Mouse (Mus musculus) MEL (cell line): Measurements from ENCODE around the gene Mrps36. TPM values are rescaled to one million over a fixed set of nuclear protein-coding genes. Genes with fewer than 3 reads are reported as not detected.
"Not testable (repeated sequence)": the region's sequence is repeated elsewhere in the genome, so short reads cannot be mapped to it uniquely, and the experiment has no call there.

Source experiments
- DNase-seq: peaks from one replicate; pipeline ENCODE4 v3.0.0; 2011; ENCODE audit warnings: low read depth, low spot score
- H3K27ac ChIP-seq: 2 replicates; pipeline ENCODE4 v1.5.1; 2012; ENCODE audit warnings: low read depth, mild to moderate bottlenecking, control low read depth, low read length, moderate library complexity; ENCODE audit not compliant: control insufficient read depth
- H3K27me3 ChIP-seq, 2 experiments: fragments of 150-350 bp in 1 of 2; sonication (generic) in 1 of 2; 2 replicates each; pipeline ENCODE4 v1.6.1; 2012; ENCODE audit warnings: low read length in 2 of 2, mild to moderate bottlenecking in 2 of 2, improper control_type of control experiment in 1 of 2, moderate library complexity in 1 of 2; ENCODE audit not compliant: insufficient read depth in 2 of 2, control insufficient read depth in 1 of 2
- H3K36me3 ChIP-seq, 2 experiments: 2 replicates each; pipeline ENCODE4 v1.6.1; 2012 to 2014; ENCODE audit warnings: low read length in 2 of 2, improper control_type of control experiment in 1 of 2, inconsistent platforms in 1 of 2, mild to moderate bottlenecking in 1 of 2; ENCODE audit not compliant: insufficient read depth in 2 of 2, control insufficient read depth in 1 of 2
- H3K4me1 ChIP-seq, 2 experiments: fragments of 150-350 bp in 1 of 2; sonication (generic) in 1 of 2; 2 replicates each; pipeline ENCODE4 v1.6.1; 2012; ENCODE audit warnings: low read length in 2 of 2, improper control_type of control experiment in 1 of 2, mild to moderate bottlenecking in 1 of 2; ENCODE audit not compliant: insufficient read depth in 2 of 2, control insufficient read depth in 1 of 2
- H3K4me3 ChIP-seq, 2 experiments: fragments of 150-350 bp in 1 of 2; sonication (generic) in 1 of 2; 2 replicates each; pipeline ENCODE4 v1.5.1; 2012; ENCODE audit warnings: low read depth in 2 of 2, low read length in 2 of 2, mild to moderate bottlenecking in 2 of 2, moderate library complexity in 2 of 2, control low read depth in 1 of 2, improper control_type of control experiment in 1 of 2; ENCODE audit not compliant: control insufficient read depth in 1 of 2, insufficient read depth in 1 of 2
- H3K79me2 ChIP-seq: 2 replicates; pipeline ENCODE4 v1.6.1; 2012; ENCODE audit warnings: mild to moderate bottlenecking, low read length, moderate library complexity; ENCODE audit not compliant: control insufficient read depth, poor library complexity, insufficient read depth
- H3K9ac ChIP-seq: 2 replicates; pipeline ENCODE4 v1.6.1; 2012; ENCODE audit warnings: low read depth, mild to moderate bottlenecking, control low read depth, low read length, moderate library complexity; ENCODE audit not compliant: control insufficient read depth, poor library complexity, severe bottlenecking
- H3K9me3 ChIP-seq: fragments of 150-350 bp; sonication (generic); replicated peaks from 2 replicates; pipeline ENCODE4 v1.6.1; 2012; ENCODE audit warnings: mild to moderate bottlenecking, low read length, improper control_type of control experiment, moderate library complexity; ENCODE audit not compliant: insufficient read depth
- CHD2 ChIP-seq: IDR thresholded peaks from 2 replicates; pipeline ENCODE4 v1.6.1; 2011; ENCODE audit warnings: low read length, improper control_type of control experiment
- CTCF ChIP-seq, 3 experiments: IDR thresholded peaks in 2 of 3; conservative IDR thresholded peaks in 1 of 3; 2 replicates each; pipeline ENCODE4 v1.5.1; 2011 to 2012; ENCODE audit warnings: low read length in 3 of 3, low read depth in 2 of 3, mild to moderate bottlenecking in 2 of 3, improper control_type of control experiment in 1 of 3, inconsistent platforms in 1 of 3, mixed read lengths in 1 of 3, moderate library complexity in 1 of 3; ENCODE audit not compliant: control insufficient read depth in 1 of 3, insufficient read depth in 1 of 3, poor library complexity in 1 of 3, severe bottlenecking in 1 of 3
- EP300 ChIP-seq, 2 experiments: IDR thresholded peaks; 2 replicates each; pipeline ENCODE4 v1.6.1; 2011; ENCODE audit warnings: improper control_type of control experiment in 2 of 2, low read length in 2 of 2, low read depth in 1 of 2, mild to moderate bottlenecking in 1 of 2
- ETS1 ChIP-seq: IDR thresholded peaks from 2 replicates; pipeline ENCODE4 v1.6.1; 2012; ENCODE audit warnings: low read depth, mild to moderate bottlenecking, inconsistent platforms, low read length, improper control_type of control experiment, moderate library complexity
- GATA1 ChIP-seq: IDR thresholded peaks from 2 replicates; pipeline ENCODE4 v1.6.1; 2011; ENCODE audit warnings: low read depth, low read length, improper control_type of control experiment
- MAZ ChIP-seq: IDR thresholded peaks from 2 replicates; pipeline ENCODE4 v1.6.1; 2012; ENCODE audit warnings: low read depth, mild to moderate bottlenecking, inconsistent platforms, low read length, improper control_type of control experiment
- MYB ChIP-seq: IDR thresholded peaks from 2 replicates; pipeline ENCODE4 v1.6.1; 2011; ENCODE audit warnings: mild to moderate bottlenecking, low read depth, low read length, improper control_type of control experiment
- RCOR1 ChIP-seq: IDR thresholded peaks from 2 replicates; pipeline ENCODE4 v1.6.1; 2012; ENCODE audit warnings: low read depth, mild to moderate bottlenecking, inconsistent platforms, low read length, improper control_type of control experiment
- TAL1 ChIP-seq: IDR thresholded peaks from 2 replicates; pipeline ENCODE4 v1.6.1; 2012; ENCODE audit warnings: mild to moderate bottlenecking, inconsistent platforms, low read length, moderate library complexity, mixed read lengths
- TBP ChIP-seq: IDR thresholded peaks from 2 replicates; pipeline ENCODE4 v1.8.0; 2011; ENCODE audit warnings: low read depth, low read length, improper control_type of control experiment
- TCF12 ChIP-seq: IDR thresholded peaks from 2 replicates; pipeline ENCODE4 v1.6.1; 2014; ENCODE audit warnings: low read depth, mild to moderate bottlenecking, inconsistent platforms, low read length, improper control_type of control experiment, moderate library complexity
- ZMIZ1 ChIP-seq: IDR thresholded peaks from 2 replicates; pipeline ENCODE4 v1.6.1; 2012; ENCODE audit warnings: low read depth, mild to moderate bottlenecking, inconsistent platforms, low read length, improper control_type of control experiment, moderate library complexity
- polyA plus RNA-seq, 2 experiments: library from polyadenylated mRNA; stranded (reverse) in 1 of 2; unstranded in 1 of 2; fragments of >175 nt in 1 of 2; fragments of >200 nt in 1 of 2; gene quantifications; 2 replicates each; pipeline versions ENCODE4 v1.2.1 to v1.2.4; 2012; ENCODE audit warnings: low replicate concordance in 2 of 2, low read depth in 1 of 2; ENCODE audit not compliant: insufficient read length in 2 of 2, insufficient read depth in 1 of 2, missing spikeins in 1 of 2
- total RNA-seq: library from RNA; depleted of rRNA; stranded (reverse); fragments of 300-350 nt; gene quantifications from 2 replicates; pipeline ENCODE4 v1.2.3, GENCODE M21; 2012

Mrps36 gene
- total and polyA plus RNA-seq, 3 experiments: 73.1 to 91.1 TPM; not detected in 1

DNA sequence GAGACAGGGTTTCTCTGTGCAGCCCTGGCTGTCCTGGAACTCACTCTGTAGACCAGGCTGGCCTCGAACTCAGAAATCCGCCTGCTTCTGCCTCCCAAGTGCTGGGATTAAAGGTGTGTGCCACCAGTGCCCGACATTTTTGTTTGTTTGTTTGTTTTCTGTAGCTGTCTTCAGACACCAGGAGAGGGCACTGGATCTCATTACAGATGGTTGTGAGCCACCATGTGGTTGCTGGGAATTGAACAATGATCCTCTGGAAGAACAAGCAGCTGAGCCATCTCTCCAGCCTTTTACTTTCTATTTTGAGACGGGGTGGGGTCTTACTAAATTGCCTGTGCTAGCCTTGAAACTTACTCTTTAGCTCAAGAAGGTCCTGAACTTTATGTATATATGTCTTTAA is 15.9 kb downstream of the Mrps36 start:
- peaks cover 12 to 20% of the 10 kb centered on the region in 2 experiments for H3K4me1 ChIP-seq
- not testable (repeated sequence) for H3K27me3 ChIP-seq, H3K4me3 ChIP-seq
- peak in 1 of 3 experiments; percentile 17; a peak in 2 of 6 replicates for TF ChIP-seq CTCF (IDR thresholded peaks at IDR 0.05 in 2 of 3, conservative IDR thresholded peaks at IDR 0.05 in 1 of 3; ENCODE audit: control insufficient read depth in 1 of 3, insufficient read depth in 1 of 3, low read depth in 2 of 3, low read length in 3 of 3, poor library complexity in 1 of 3, severe bottlenecking in 1 of 3)
- TF ChIP-seq, all 39 proteins: peak for 1; not testable (repeated sequence) for 38
- Histone ChIP-seq H3K36me3 (peaks cover 2 to 46% of the 10 kb centered on the region in 2 experiments), H3K79me2 (peaks cover 44% of the 10 kb centered on the region)
- DNase-seq, H3K9me3 ChIP-seq, H3K9ac ChIP-seq, H3K27ac ChIP-seq: not testable (repeated sequence)

DNA sequence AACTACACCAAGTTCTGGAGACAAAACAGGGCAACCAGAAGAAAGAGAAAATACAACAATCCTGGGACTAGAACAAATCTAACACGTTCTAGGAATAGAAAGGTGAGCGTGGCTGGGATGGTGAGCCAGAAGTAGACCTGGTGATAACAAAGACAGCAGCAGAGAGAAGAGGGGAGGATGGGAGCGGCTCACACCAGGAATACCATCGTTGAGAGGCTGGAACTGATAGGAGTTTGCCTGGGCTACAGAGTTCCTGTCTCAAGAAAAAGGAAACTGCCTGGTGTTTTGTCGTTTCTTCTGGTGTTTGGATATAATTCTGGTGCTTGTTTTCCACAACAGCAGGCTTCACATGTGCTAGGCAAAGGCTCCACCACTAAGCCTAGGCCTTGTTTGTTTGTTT is 16.4 kb downstream of the Mrps36 start:
- Histone ChIP-seq H3K27me3 (no peaks in the 10 kb centered on the region), H3K4me1 (peaks cover 12 to 20% of the 10 kb centered on the region in 2 experiments)

DNA sequence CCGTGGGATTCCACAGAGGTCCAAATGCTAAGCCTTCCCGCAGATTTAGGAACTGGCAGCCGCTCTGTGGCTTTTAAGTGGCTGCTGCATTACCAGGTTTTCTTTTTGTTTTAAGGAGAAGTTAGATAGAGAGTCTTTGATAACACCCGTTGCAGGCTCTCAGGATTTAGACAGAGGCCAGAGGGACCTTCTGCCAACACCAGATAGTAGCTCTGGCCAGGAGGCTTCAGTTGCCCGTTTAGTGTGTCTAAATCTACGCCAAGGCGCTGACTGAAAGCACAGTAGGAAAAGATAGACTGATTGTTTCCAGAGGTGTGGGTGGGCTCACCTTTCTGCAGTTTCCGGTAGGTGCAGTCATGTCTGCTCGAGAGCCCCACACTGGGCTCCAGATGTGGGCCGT is 19.3 kb downstream of the Mrps36 start:
- H3K36me3 ChIP-seq: peaks cover 8 to 44% of the 10 kb centered on the region in 2 experiments
- peak overlapping the region; percentile 21; the same call in 1 of the 2 replicates for H3K9ac ChIP-seq
- H3K27me3 ChIP-seq: no peaks in the 10 kb centered on the region
- peak; percentile 90 for TF ChIP-seq TCF12
- peak; percentile 90 for TF ChIP-seq GATA1
- no peak for TF ChIP-seq CHD2
- 0 out of 2 replicates have a peak, but pooled peaks have one; percentile 30 for TF ChIP-seq ETS1
- TF ChIP-seq EP300 (IDR thresholded peaks at IDR 0.05; ENCODE audit: low read depth in 1 of 2, low read length in 2 of 2): peak; percentile 77 to 87
- peak; percentile 93 for TF ChIP-seq TAL1
- TF ChIP-seq TBP: peak; percentile 69
- TF ChIP-seq CTCF (IDR thresholded peaks at IDR 0.05 in 2 of 3, conservative IDR thresholded peaks at IDR 0.05 in 1 of 3; ENCODE audit: control insufficient read depth in 1 of 3, insufficient read depth in 1 of 3, low read depth in 2 of 3, low read length in 3 of 3, poor library complexity in 1 of 3, severe bottlenecking in 1 of 3): no peak
- peak; percentile 48; the same call in 1 of the 2 replicates for TF ChIP-seq MYB
- peak; percentile 91 for TF ChIP-seq RCOR1
- H3K9me3 ChIP-seq: no peaks in the 10 kb centered on the region
- peaks cover 12 to 20% of the 10 kb centered on the region in 2 experiments for H3K4me1 ChIP-seq
- peak overlapping the region in 1 of 2 experiments; percentile 5; a peak in 1 of 4 replicates for H3K4me3 ChIP-seq
- H3K79me2 ChIP-seq: peaks cover 44% of the 10 kb centered on the region
- H3K27ac ChIP-seq: peak overlapping the region; percentile 71
- DNase-seq: peak; percentile 84

More for the DNA sequence above, 16.4 kb downstream of the Mrps36 start:
- H3K4me3 ChIP-seq: no peak overlapping the region
- H3K9me3 ChIP-seq: no peaks in the 10 kb centered on the region
- TF ChIP-seq CTCF (IDR thresholded peaks at IDR 0.05 in 2 of 3, conservative IDR thresholded peaks at IDR 0.05 in 1 of 3; ENCODE audit: control insufficient read depth in 1 of 3, insufficient read depth in 1 of 3, low read depth in 2 of 3, low read length in 3 of 3, poor library complexity in 1 of 3, severe bottlenecking in 1 of 3) (no peak), TCF12 (no peak), MYB (no peak), MAZ (no peak), ZMIZ1 (no peak)
- no peak for DNase-seq
- no peak overlapping the region for H3K9ac ChIP-seq
- peaks cover 2 to 46% of the 10 kb centered on the region in 2 experiments for H3K36me3 ChIP-seq
- no peak overlapping the region for H3K27ac ChIP-seq
- peaks cover 46% of the 10 kb centered on the region for H3K79me2 ChIP-seq
